Mouse (Mus musculus): ENCODE measurements around the gene Gm17677.

The Gm17677 gene

DNA sequence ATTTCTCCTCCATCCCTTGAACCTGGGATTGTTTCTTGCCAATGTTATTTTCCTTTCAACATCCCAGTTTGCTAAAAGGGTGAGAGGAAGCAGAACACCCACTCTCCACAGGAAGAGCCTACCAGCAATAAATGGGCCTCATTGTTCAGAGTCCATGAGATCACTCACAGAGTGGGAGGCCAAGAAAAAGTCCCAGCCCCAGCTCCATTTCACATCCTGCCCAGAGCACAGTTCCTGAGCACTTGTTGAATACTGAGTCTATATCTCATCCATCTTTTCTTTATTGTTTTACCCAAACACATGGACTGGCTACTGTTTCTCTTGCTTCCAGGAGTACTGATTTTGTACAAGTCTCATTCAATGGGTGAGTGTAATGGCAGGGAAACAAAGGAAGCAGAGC, at the start of gene Gm17677:
Gene Gm17677 (plus strand): TSS at position 301 of the 400 bp plus-strand sequence.
- ATAC-seq (ENCODE audit: insufficient number of reproducible peaks, low FRiP score, low TSS enrichment), result no peak

DNA sequence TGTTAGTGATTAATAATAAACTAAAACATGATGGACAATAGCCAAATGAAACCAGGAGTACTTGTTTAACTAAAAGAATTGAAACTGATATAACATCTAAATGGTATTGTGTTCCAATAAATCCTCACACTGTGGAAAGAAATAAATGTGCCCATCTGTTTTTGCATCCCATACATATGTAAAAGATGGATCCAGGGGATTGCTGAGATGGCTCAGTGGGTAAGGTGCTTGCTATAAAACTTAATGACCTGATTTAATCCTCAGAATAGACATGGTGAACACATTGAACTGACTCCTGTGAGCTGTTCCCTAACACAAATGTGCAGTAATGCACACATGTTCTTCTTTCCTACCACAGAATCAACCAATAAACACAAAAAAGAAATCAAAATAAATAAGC, 48.9 kb upstream of the Gm17677 start:
- ATAC-seq (ENCODE audit: insufficient number of reproducible peaks, low FRiP score, low TSS enrichment), result no peak

DNA sequence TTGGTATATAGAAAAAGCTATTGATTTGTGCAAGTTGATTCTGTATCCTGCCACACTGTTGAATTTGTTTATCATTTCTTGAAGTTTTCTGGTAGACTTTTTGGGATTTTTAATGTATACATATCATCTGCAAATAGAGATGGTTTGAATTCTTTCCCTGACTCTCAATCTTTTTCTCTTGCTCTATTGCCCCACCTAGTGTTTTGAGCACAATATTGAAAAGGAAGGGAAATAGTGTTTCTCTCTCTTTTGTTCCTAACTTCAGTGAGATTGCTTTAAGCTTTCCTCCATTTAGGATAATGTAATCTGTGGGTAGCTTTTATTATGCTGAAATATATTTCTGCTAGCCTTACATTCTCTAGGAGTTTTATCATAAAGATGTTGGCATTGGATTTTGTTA, 33.6 kb upstream of the Gm17677 start:
- no peak for ATAC-seq (ENCODE audit: insufficient number of reproducible peaks, low FRiP score, low TSS enrichment)

DNA sequence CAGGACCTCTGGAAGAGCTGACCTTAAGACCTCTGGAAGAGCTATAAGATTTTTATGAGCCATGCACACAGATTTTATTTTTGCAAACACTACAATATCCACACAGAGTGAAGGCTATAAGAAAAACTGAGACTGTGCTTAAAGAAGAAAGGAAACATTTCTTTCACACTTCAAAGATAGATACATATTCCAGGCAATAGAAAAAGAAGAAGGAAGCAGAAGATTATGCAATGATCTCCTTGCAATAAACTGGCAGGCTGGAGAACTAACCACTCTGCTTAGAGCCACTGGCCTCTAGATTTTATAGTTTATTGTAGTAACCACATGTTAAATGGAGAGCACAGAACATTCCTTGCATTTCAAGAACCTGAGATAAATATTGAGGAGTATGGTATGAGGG, 16.0 kb downstream of the Gm17677 start:
- ATAC-seq (ENCODE audit: insufficient number of reproducible peaks, low FRiP score, low TSS enrichment), result no peak

DNA sequence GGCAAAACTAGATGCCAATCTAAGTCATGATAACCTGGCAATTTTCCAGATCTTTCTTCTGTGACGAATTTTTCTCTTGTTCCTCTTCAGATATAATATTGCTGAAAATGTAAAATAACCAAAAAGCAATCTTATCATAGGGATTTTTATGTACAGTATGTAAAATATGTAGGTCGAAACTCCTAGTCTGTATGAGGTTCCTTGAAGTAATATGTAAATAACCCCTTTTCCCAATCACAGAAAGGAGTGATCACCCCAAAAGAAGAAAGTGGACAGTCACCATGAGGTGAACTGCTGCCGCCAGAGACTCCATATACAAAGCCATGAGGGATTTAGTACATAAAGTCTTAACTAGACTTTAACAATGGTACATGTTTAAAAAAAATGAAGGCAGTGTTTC, 37.2 kb downstream of the Gm17677 start, which contains the start of gene Gm17727:
Gene Gm17727 (minus strand): TSS at position 101 of the 400 bp plus-strand sequence.
- ATAC-seq (ENCODE audit: insufficient number of reproducible peaks, low FRiP score, low TSS enrichment), result no peak

DNA sequence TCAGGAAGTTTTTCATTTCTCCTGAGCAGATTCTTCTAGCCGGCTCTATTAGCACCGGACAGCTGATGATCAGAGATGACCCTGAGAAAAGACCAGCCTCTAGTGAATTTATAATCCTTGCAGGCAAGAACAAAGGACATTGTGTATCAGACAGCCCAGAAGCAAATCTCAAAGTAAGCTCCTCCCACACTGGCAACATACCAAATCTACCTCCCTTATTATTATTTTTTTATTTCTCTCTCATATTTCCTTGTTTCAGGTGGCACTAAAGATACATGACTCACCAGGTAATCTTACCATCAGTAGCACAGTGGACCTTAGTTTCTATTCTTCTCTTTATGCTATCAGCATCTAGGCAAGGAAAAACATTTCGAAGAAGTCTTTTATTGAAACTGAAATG, 49.2 kb downstream of the Gm17677 start, which contains the start of the genes Gm27235 and D730048I06Rik:
Gene Gm27235 (minus strand): TSS at position 101 of the 400 bp plus-strand sequence.
Gene D730048I06Rik (minus strand): TSS at position 112 of the 400 bp plus-strand sequence.
- no peak for ATAC-seq (ENCODE audit: insufficient number of reproducible peaks, low FRiP score, low TSS enrichment)

All from cerebellum, adult (tissue).